Mouse (Mus musculus) small intestine, adult 2 months (tissue): ENCODE measurements around the gene Sec23b.

Source experiments
- CTCF ChIP-seq: fragments of 200-500 bp; IDR thresholded peaks from 2 replicates; pipeline ENCODE4 v1.5.1; 2012; ENCODE audit warnings: low read depth, mild to moderate bottlenecking, control low read depth, inconsistent platforms, low read length, moderate library complexity, mixed read lengths; ENCODE audit not compliant: insufficient replicate concordance, insufficient read length; ENCODE audit errors: extremely low read depth
- POLR2A ChIP-seq: fragments of 200-500 bp; IDR thresholded peaks from 2 replicates; pipeline ENCODE4 v1.6.1; 2012; ENCODE audit warnings: low read depth, mild to moderate bottlenecking, control low read depth, inconsistent platforms, low read length, moderate library complexity

GRCm38 (mm10) chr2:144514619-144515018 is 41.4 kb upstream of the Sec23b start:
- TF ChIP-seq CTCF (no peak), POLR2A (no peak)
